Mouse (Mus musculus): ENCODE measurements at regions not wholly inside any gene's neighbourhood (a gene's known extent, or its start where the extent isn't known, plus 50 kb on each side); places are given as distances from the start of the nearest gene placed in this dataset.

GRCm38 (mm10) chr12:51118021-51118694, 229.7 kb upstream of the G2e3 start:
- DNase-seq: no peak

DNA sequence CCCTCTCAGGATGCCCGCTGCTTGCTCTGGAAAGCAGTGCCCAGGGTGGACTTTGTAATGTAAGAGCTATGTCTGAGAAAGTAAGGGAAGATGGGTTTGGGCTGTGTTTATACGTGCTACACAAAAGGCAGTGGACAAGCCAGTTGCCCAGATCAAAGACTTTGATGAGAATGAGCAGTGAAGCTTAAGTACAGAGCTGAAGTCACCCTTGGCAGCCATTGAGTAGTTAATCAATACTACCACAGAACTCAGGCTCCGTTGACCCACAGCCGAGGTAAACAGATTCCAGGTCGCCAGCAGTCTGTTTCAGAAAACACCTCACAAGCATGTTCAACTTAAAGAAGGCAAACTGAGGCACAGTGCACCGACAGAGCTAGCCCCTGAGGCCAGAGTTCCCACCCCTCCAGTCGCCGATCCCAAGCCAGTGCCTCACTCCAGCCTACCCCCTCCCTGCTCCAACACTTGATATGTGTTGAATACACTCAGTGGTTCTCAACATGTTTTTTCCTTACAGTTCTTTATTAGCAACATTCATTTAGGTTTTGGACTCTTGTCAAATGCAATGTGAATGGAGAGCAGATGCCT, 230.3 kb upstream of the G2e3 start:
- DNase-seq: no peak

DNA sequence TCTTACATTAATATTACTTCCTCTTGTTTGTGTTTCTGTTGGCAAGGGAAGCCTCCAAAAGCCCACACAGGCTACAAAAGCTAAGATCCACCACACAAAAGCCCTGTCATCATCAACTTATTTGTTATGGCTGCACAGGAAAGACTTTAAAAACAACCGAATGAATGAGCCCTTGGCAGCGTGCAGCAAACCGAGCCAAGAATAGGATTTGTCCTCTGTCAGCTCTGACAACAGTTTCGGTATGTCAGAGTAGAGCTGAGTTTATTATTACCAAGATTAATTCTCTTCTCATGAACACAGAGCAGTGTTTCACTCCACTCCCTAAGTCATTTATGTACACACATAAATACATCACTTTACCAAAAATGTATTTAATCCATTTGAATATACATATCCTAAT, 236.1 kb upstream of the G2e3 start:
- DNase-seq: no peak

- DNase-seq: no peak
Observed at GRCm38 (mm10) chr12:51108044-51108443, 239.8 kb upstream of the G2e3 start.

DNA sequence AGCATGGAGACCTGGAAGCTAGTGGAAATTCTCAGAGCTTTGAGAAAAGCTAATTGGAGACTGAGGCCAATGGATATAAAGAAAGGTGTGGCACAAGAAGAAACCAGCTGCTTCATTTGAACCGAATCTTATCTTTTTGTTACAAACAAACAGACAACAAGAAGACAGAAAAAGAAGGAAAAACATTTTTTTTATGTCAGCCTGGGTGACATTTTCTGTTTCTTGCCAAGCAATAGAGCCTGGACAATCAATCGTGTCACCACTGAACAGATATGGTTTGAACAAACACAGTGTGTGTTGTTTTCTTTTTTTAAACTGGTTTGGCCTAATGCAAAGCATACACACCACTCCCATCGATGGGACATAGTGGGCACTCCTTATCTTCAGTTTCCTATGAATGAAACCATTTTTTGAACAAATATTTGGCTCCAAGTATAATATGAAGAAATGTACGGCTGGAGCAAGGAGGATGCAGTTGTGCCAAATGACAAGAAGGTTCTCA, 244.3 kb upstream of the G2e3 start:
- DNase-seq: no peak

GRCm38 (mm10) chr12:51101636-51102035, 246.2 kb upstream of the G2e3 start:
- DNase-seq: no peak

DNA sequence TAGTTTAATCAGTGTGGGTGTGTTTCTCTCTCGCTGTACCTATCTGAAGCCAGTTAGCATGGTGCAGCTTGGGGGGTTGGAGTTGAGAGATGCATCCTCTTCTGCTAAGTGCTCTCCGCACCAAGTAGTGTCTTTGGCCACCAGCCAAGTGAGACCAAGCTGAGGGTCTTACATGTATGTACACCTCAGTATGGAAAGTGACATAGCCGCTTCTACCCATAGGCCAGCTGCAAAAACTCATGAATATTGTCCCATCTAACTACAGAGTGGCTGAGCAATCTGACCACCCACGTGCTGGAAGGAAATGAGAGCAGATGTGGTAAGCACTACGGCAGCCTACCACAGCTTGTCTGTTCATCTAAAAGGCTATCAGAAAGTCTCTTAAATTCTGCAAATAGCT, 247.0 kb upstream of the G2e3 start:
- DNase-seq: no peak

- no peak for DNase-seq
Observed at GRCm38 (mm10) chr12:51095974-51096373, 251.9 kb upstream of the G2e3 start.

DNA sequence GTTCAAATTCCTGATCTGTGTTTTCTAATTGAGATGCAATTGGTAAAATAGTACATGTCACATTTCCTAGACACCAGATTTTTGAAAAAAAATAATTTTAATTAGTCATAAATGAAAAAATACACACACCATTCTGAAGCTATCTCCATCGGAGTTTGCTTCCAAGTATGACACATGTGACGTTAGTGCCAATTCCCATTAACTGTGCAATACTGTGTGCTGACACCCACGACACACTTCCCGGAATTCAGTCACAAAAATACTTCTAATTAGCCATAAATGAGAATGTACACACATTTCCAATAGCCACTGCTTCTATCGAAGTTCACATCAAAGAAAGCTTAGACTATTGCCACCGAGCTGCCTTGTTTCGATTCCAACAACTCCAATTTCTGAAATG, 258.5 kb upstream of the G2e3 start:
- DNase-seq: no peak

- DNase-seq: no peak
Observed at GRCm38 (mm10) chr12:51081809-51082208, 266.1 kb upstream of the G2e3 start.

GRCm38 (mm10) chr12:51073503-51073902, 274.4 kb upstream of the G2e3 start:
- DNase-seq: no peak

DNA sequence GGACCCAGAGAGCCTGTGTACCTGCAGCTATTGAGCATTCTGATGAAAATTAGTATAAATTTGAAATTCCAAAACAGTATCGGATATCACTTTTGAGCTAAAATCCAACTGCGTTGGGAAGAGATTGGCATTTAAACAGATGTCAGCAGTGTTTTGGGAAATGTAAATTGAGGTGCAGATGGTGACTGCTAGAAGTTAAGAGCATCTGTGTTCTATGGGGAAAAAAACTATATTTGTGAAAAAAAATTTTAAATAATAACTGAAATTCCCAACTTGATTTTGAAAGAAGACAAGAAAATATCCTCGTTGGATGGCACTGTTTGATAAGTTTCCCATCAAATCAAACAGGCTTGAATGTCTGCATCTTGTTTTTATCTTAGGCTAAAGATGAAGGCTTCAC, 286.9 kb upstream of the G2e3 start:
- no peak for DNase-seq

DNA sequence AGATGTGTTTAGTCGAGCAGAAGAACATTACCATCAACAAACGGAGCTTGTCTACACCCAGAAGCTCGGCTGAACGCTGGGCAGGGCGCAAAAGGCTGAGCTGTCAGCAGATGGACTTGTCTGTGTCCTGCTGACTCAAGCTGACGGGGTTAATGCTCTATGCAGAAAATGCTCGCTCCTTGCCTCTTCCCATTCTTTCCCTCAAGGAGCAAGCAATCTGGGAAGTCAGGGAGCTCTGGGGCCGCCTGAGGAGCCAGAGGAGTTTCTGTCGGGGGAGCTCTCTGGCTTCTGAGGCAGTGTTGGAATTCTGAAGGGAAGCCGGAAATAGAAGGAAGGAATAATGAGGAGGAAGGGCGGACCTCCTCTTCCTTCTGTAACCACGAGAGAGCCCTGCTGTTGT, 289.3 kb upstream of the G2e3 start:
- DNase-seq: no peak

DNA sequence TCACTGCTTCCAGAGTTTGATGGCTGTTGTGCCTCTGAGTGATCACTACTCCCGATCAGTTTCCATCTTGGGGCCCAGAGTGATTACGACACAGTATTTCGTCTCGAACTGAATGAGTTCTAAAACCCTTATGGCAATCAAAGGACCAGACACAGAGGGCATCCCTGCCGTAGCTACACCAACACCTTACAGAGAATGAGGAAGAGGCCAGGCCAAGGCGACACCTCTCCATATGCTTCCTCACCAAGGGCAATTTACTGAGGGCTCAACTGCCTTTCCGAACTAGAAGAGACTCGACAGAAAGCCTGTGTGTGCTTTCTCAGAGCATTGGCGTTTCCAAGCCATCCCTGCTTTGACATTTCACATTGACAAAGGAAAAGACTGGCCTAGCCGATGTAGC, 289.8 kb upstream of the G2e3 start:
- DNase-seq: no peak

DNA sequence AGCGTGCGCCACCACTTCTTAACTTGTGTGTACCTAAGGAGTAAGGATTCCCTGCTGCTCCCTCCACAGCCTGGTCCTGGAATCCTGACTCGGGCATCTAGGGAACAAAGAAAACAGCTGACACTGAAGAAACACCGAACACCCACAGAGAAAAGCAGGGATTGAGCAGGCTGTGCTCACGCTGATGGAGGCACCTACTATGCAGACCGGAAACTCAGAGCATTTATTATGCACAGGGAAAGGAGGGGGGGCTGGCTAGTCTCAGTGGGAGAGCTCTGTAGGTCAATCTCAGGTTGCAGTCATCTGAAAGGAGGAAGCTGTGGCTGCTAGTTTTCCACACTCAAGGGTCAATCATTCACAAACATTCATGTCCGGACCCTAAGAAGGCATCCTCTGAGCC, 300.7 kb upstream of the G2e3 start:
- DNase-seq: no peak

DNA sequence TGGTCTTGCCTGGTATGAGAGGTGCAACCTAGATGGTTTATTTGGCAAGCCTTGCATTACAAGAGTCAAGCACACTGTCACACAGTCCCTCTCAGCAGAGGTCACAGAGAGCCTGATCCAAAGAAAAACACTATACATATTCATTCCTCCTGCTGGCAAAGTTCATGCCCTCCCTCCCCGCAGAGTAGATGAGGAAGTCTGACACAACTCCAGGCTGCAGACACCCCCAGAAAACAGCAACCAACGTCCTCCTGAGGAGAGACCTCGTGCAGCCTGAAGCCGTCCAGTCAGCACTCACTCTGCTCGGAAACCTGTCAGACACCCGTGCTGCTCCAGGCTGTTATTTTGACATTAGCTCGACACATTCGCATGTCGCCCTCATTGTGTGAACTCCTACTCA, 302.4 kb upstream of the G2e3 start:
- DNase-seq: no peak

DNA sequence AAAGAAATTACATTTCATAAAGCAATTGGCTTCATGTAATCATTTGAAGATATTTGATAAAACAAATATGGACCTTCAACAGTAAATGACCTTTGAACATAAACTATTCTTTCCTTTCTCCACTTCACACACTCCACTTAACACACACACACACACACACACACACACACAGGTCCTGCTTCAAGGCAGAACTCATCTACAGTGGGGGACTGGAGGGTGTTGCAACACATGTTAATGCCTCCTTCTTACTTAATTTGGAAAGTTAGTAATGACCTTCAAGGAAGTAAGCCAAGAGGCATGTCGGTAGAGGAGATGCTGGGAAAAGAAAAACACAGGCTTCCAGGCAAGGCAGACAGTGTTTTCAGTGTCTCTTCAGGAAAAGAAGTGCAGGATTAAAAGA, 302.8 kb upstream of the G2e3 start:
- DNase-seq: no peak

- no peak for DNase-seq
Observed at GRCm38 (mm10) chr12:51032193-51032592, 315.7 kb upstream of the G2e3 start.

DNA sequence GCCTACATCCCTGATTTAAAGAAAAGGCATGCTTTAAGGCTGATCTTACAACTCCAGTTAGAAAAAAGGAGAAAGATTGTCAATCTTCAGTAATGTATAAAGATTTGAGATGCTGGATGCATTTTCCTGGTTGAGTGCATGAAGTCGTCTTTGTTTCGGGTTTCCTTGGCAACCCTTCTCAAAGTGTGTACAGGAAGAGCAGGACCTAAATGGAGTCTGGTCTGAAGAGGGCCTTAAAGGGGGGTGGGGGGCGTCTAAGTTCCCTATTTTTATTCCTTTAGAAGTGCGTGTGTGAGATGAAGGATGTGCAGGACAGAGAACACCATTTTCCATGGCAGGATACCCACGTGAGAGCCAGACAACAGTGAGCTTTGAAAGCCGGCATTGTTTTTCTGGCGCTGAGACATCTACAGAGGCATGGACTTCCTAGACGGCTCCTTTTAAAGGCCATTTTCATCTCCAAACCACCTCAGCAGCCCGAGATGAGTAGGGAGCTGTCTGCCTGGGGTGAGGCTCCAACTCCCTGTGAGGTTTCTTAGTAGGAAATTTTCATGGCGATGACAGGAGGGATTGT, 319.2 kb upstream of the G2e3 start:
- no peak for DNase-seq

GRCm38 (mm10) chr12:51026046-51026445, 321.8 kb upstream of the G2e3 start:
- DNase-seq: no peak

- no peak for DNase-seq
Observed at GRCm38 (mm10) chr12:51025531-51025930, 322.3 kb upstream of the G2e3 start.

GRCm38 (mm10) chr12:51024057-51024743, 323.7 kb upstream of the G2e3 start:
- DNase-seq: no peak

DNA sequence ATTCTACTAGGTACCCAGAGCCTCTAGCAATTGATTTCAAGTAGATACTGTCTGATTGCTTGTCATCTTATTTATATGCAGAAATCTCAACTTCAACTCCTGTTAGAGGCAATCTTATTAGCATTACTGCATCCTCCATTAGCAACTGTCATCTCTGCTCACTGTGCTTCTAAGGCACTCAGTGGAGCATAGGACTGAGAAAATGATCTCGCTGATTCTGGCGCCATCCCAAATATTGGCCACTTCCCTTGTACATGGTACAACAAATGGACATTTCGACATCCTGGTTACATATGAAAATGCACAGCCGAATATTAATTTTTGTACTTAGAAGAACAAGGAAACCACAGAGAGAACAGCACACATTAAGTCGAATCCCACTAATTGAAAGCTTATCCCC, 329.7 kb upstream of the G2e3 start:
- DNase-seq: no peak

DNA sequence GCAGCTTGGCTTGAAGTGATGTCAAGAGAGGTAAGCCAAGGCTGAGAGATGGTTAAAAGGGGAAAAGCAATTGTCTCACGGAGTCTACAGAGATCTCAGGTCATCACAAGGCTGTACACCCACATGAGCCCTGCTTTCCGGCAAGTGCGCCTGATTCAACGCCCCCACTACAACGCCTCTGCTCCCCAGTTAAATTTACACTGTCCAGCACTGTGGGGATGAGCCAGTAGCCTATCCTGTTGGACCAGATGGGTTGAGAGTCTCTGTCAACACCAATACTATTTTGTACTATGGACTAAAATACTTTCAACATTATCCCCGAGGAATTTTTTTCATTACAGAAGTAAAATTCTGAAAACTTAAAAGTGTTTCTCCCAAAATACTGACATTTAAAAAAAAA, 331.8 kb upstream of the G2e3 start:
- DNase-seq: no peak
